Mouse (Mus musculus): Measurements from ENCODE around the gene Zfp455.
"Not testable (repeated sequence)": the region's sequence is repeated elsewhere in the genome, so short reads cannot be mapped to it uniquely, and the experiment has no call there.

Gene Zfp455

DNA sequence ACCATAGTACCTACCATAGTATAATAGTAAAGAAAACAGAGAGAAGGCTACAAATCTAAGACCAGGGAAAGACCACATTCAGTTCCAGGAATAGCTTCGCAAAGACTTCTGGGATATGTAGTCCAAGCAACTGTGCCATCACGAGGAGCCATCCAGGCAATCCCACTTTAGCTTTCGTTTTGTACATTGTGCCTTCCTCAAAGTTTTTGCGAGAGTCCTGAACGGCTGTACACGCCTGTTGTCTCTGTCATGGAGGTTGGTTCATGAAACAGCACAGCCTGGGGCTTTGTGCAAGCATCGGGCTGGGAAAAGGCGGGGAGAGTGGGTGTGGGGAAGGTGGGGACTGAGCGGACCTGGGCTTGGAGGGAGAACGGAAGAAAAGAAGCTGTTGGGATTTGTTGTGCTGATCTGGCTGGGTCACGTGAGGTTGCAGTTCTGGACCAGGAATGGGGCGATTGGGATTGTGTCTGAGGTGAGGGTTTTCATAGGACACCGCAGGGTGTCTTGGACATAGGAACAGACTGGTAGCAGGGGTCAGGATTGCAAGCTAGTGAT is at the start of gene Zfp455:
Gene Zfp455 (plus strand): TSS at position 167 of the 555 bp plus-strand sequence.
- DNase-seq, result peak; percentile 74 to 81

DNA sequence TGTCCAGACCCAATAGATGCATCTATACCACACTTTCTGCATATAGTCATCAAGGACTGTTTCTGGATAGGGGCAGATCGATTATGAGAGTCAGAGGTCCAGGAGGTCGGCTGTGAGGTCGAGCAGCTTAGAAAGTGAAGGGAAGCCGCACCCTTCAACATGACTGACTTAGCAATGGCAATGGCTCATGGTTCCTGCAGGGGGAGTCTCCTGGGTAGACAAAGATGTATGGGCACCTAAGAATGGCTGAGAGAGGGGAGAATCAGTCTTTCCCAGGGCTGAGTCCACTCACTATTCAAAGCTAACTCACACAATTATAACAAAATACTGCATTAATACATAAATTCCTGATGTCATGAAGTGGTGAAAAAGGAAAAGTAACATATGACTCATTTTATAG is 28.2 kb upstream of the Zfp455 start:
- not testable (repeated sequence) for DNase-seq

DNA sequence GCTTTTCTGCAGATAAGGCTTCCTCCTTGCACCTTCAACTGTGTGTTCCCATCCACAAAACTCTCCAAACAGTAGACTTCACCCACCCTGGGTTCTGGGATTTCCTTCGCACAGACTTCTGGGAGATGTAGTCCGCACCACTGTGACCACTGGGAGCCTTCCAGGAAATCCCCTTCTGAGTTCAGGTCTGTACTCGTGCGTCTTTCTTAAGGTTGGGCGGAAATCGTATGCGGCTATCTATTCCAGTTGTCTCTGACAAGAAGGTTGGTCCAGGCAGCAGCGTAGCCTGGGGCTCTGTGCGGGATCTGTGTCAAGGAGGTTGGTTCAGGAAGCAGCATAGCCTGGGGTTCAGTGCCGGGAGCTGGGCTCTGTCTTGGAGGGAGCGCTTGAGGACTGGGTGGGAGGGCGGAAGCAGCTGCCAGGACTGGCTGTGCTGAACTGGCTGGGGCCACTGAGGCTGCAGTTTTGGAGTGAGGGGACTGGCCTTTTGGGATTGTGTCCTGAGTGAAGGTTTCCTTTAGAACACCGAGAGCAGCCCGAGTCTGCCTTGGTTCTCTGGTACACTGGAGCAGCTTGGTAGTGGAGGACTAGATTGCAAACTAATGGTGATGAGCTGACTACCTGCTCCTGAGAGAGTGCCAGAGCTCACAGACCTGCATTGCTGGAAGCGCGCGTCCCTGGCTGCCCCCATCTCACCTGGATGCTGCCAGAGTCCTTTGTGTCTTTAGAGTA is 21.1 kb upstream of the Zfp455 start, which contains the start of gene Rsl1:
Gene Rsl1 (plus strand): TSS at position 192 of the 732 bp plus-strand sequence.
- peak; percentile 80 to 81 for DNase-seq

DNA sequence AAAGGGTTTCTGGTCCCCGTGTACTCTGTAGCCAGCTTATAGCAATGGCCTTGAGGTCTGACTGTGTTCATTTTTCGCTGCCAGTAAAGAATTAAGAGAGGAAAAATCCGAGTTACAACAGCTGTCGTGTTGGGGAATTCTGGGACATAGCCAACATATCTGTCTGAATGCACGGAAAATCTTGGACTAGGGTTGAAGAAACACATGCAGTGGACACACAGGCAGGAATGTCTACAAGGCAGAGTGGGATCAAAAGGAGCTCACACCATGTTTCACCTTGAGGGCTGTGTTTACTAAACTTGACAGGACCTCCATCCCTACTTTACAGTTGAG is 20.6 kb upstream of the Zfp455 start:
- DNase-seq, result peak; percentile 7 to 14

DNA sequence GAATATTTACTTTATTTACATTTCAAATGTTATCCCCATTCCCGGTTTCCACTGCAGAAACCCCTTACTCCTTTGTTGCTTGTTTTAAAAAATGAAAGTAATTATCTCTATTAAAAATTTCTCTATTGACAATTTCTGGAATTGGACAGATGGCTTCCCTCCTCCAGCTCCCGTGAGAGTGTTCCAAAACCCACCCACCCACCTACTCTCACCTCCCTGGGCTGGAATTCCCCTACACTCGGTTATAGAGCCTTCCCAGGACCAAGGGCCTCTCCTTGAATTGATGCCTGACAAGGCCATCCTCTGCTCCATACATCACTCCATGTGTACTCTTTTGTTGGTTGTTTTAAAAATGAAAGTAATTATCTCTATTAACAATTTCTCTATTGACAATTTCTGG is 7.3 kb downstream of the Zfp455 start:
- DNase-seq, result no peak

DNA sequence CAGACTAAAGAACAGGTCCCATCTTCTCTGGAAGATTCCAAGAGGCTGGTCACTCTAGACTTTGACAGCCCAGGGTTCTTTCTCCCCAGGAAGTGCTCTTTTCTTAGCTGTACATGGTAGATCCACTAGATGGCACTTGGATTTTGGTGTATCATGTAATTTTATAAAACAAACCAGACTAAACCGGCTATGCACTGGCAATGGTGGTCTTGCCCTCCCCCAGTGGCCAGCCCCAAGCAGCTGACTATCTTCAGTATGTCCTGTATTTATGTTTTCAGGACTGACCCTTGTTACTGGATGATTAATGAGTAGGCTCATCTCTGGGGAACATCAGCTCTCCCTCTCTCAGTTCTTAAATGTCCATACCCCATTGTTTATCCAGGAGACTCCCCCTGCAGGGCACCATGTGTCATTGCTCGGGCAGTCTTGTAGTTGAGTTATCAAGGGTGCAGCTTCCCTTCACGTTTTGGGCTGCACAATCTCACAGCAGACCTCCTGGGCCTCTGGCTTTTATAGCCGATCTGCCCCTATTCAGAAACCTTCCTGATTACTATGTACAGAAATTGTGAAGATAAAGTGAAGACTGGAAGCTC is 19.8 kb downstream of the Zfp455 start:
- no peak for DNase-seq
